Mouse (Mus musculus): ENCODE measurements around the gene Gad2. TPM values are rescaled to one million over a fixed set of nuclear protein-coding genes. Genes with fewer than 3 reads are reported as not detected.
"Not testable (repeated sequence)": the region's sequence is repeated elsewhere in the genome, so short reads cannot be mapped to it uniquely, and the experiment has no call there.

Gad2 gene
- polyA plus RNA-seq (2016; fragmentation: Nextera tagmentation; extraction: Ambion mirVana) = 0.04 and 0.29 TPM in 2 replicates

DNA sequence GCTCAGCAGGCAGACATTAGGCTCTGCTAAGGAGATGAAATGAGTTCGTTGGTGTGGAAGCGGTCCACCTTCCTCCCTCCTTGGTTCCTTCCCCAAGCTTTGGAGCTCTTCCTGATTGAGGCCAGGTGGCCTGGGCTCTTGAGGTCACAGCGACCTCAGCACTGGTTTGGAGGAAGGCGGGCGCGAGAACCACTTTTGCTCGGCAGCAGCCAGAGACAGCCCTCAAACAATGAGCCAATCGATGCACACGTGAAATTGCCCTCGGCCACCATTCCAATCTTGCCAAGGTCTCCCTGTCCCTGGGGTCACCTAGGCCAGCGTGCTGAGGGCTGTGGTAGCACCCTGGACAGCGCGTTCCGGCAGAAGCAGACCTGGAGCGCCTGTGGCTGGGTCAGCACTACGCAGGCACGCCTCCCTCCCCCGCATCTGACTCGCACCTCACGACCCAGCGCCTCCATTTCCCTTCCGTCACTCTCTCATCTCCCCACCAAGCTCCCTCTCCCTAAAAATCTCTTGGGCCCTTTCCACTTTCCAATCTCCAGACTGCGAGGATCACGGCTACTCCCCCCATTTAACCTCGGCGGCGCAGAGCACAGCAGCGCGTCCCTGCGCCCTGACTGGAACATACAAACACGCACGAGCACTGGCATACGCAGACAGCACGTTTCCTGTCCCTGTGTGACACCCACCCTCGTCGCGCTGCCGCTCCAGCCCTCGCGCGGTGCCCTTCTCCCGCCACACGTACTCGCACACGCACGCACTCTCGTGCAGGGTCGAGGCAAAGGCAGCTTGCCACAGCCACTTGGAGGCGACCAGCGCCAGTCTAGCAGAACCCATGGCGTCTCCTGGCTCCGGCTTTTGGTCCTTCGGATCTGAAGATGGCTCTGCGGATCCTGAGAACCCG lies at the start of gene Gad2:
Gene Gad2, plus strand, starts transcription at position 378 of the 904 bp plus-strand sequence.
- peak within 1 kb of the TSS; percentile 66 for H3K4me2 ChIP-seq
- H3K36me3 ChIP-seq = no peaks in the 10 kb centered on the region
- no peak within 1 kb of the TSS; the same call in 1 of the 2 replicates for H3K9ac ChIP-seq (replicated peaks)
- H3K27me3 ChIP-seq = peaks cover 92% of the 10 kb centered on the region
- peaks cover 20% of the 10 kb centered on the region; the same call in 1 of the 2 replicates for H3K4me1 ChIP-seq (replicated peaks)
- ATAC-seq (ENCODE audit: insufficient number of reproducible peaks, insufficient read depth, low FRiP score, low TSS enrichment, low read depth) = peak; percentile 89
- H3K27ac ChIP-seq = no peak within 1 kb of the TSS
- WGBS = under 1% methylated on average over 55 of the region's 55 CpGs
- peak within 1 kb of the TSS; percentile 40 for H3K4me3 ChIP-seq (replicated peaks)
- H3K9me3 ChIP-seq = no peaks in the 10 kb centered on the region

GRCm38 (mm10) chr2:22587469-22588169 lies 34.4 kb upstream of the Gad2 start:
- H3K9me3 ChIP-seq; H3K4me2 ChIP-seq; H3K27ac ChIP-seq; H3K4me1 ChIP-seq (replicated peaks); H3K36me3 ChIP-seq; H3K27me3 ChIP-seq; H3K9ac ChIP-seq (replicated peaks); H3K4me3 ChIP-seq (replicated peaks): not testable (repeated sequence)
- ATAC-seq (ENCODE audit: insufficient number of reproducible peaks, insufficient read depth, low FRiP score, low TSS enrichment, low read depth) = peak; percentile 88
- WGBS = 86% methylated on average over 14 of the region's 14 CpGs

DNA sequence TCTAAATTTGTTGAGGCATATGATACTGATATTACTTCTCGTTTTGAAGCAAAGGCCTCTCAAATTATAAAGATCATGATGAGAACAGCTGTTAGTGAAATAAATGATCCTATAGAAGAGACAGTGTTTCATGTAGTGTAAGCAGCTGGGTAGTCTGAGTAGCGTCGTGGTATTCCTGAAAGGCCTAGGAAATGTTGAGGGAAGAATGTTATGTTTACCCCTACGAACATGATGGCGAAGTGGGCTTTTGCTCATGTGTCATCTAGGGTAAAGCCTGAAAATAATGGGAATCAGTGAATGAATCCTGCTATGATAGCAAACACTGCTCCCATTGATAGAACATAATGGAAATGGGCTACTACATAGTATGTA lies 33.8 kb upstream of the Gad2 start:
- peak; percentile 40 for ATAC-seq (ENCODE audit: insufficient number of reproducible peaks, insufficient read depth, low FRiP score, low TSS enrichment, low read depth)

DNA sequence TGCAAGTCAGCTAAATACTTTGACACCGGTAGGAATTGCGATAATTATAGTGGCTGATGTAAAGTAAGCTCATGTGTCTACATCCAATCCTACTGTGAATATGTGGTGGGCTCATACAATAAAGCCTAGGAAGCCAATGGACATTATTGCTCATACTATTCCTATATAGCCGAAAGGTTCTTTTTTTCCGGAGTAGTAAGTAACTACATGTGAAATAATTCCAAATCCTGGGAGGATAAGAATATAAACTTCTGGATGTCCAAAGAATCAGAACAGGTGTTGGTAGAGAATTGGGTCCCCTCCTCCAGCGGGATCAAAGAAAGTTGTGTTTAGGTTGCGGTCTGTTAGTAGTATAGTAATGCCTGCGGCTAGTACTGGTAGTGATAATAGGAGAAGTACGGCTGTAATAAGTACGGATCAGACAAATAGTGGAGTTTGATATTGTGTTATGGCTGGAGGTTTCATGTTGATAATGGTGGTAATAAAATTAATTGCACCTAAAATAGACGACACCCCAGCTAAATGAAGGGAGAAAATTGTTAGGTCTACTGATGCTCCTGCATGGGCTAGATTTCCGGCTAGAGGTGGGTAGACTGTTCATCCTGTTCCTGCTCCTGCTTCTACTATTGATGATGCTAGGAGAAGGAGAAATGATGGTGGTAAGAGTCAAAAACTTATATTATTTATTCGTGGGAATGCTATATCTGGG lies 33.2 kb upstream of the Gad2 start:
- not testable (repeated sequence) for H3K9me3 ChIP-seq; H3K4me2 ChIP-seq; H3K27ac ChIP-seq; H3K4me1 ChIP-seq (replicated peaks); H3K36me3 ChIP-seq; H3K4me3 ChIP-seq (replicated peaks); H3K9ac ChIP-seq (replicated peaks); H3K27me3 ChIP-seq
- ATAC-seq (ENCODE audit: insufficient number of reproducible peaks, insufficient read depth, low FRiP score, low TSS enrichment, low read depth) = peak; percentile 97
- 74% methylated on average over 12 of the region's 12 CpGs for WGBS

More for the DNA sequence above, 33.8 kb upstream of the Gad2 start:
- not testable (repeated sequence) for H3K27ac ChIP-seq; H3K4me3 ChIP-seq (replicated peaks); H3K4me2 ChIP-seq; H3K36me3 ChIP-seq; H3K9ac ChIP-seq (replicated peaks); H3K4me1 ChIP-seq (replicated peaks); H3K9me3 ChIP-seq; H3K27me3 ChIP-seq
- whole genome bisulfite sequencing = 88% methylated on average over 5 of the region's 5 CpGs

DNA sequence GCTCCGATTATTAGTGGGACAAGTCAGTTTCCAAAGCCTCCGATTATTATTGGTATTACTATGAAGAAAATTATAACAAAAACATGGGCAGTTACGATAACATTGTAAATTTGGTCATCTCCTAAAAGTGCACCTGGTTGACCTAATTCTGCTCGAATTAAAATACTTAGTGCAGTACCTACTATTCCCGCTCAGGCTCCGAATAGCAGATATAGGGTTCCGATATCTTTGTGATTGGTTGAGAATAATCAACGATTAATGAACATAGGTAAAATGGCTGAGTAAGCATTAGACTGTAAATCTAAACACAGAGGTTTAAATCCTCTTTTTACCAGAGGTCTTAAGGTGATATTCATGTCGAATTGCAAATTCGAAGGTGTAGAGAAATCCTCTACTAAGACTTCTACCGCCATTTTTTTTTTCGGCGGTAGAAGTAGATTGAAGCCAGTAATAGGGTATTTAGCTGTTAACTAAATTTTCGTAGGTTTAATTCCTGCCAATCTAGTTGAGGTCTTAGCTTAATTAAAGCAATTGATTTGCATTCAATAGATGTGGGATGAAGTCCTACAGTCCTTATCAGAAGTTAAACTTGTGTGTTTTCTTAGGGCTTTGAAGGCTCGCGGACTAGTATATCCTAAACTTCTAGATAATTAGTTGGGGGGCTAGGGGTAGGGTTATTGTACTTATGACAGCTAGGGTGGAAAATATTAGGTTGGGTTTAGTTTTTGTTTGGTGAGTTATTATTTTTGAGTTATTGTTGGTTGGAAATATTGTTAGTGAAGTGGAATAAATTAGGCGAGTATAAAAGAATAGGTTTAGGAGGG lies 32.4 kb upstream of the Gad2 start:
- H3K9ac ChIP-seq (replicated peaks); H3K36me3 ChIP-seq; H3K27ac ChIP-seq; H3K4me1 ChIP-seq (replicated peaks); H3K4me3 ChIP-seq (replicated peaks); H3K4me2 ChIP-seq; H3K9me3 ChIP-seq; H3K27me3 ChIP-seq: not testable (repeated sequence)
- ATAC-seq (ENCODE audit: insufficient number of reproducible peaks, insufficient read depth, low FRiP score, low TSS enrichment, low read depth) = peak; percentile 94
- 89% methylated on average over 16 of the region's 17 CpGs for WGBS

DNA sequence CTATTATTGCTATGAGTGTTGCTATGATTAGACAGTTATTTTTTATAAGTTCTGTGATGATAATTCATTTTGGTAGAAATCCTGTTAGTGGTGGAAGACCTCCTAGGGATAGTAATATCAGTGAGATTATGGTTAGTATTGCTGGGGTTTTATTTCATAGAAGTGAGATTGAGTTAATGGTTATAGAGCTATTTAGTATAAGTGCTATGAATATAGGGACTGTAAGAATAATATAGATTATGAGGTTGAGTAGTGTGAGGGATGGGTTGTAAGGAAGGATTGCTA lies 31.9 kb upstream of the Gad2 start:
- no peak overlapping the region for H3K4me3 ChIP-seq (replicated peaks)
- no peak overlapping the region for H3K4me2 ChIP-seq
- H3K9me3 ChIP-seq = no peaks in the 10 kb centered on the region
- H3K4me1 ChIP-seq (replicated peaks) = no peaks in the 10 kb centered on the region
- no peak overlapping the region for H3K9ac ChIP-seq (replicated peaks)
- H3K27ac ChIP-seq = no peak overlapping the region
- H3K36me3 ChIP-seq = no peaks in the 10 kb centered on the region
- no peaks in the 10 kb centered on the region for H3K27me3 ChIP-seq
- no peak for ATAC-seq (ENCODE audit: insufficient number of reproducible peaks, insufficient read depth, low FRiP score, low TSS enrichment, low read depth)

- Histone ChIP-seq H3K9me3 (no peaks in the 10 kb centered on the region), H3K4me2 (no peak overlapping the region), H3K4me1 (replicated peaks) (peaks cover 11% of the 10 kb centered on the region; the same call in 1 of the 2 replicates), H3K27me3 (peaks cover 66% of the 10 kb centered on the region), H3K27ac (no peak overlapping the region), H3K9ac (replicated peaks) (no peak overlapping the region), H3K36me3 (no peaks in the 10 kb centered on the region), H3K4me3 (replicated peaks) (no peak overlapping the region)
- 3% methylated on average over 9 of the region's 9 CpGs for WGBS
- no peak for ATAC-seq (ENCODE audit: insufficient number of reproducible peaks, insufficient read depth, low FRiP score, low TSS enrichment, low read depth)
Observed at GRCm38 (mm10) chr2:22617951-22618350, 4.1 kb upstream of the Gad2 start.

- Histone ChIP-seq H3K9ac (replicated peaks) (no peak overlapping the region), H3K4me3 (replicated peaks) (no peak overlapping the region), H3K9me3 (no peaks in the 10 kb centered on the region), H3K4me1 (replicated peaks) (peaks cover 20% of the 10 kb centered on the region; the same call in 1 of the 2 replicates), H3K27me3 (peaks cover 81% of the 10 kb centered on the region), H3K27ac (no peak overlapping the region), H3K36me3 (no peaks in the 10 kb centered on the region), H3K4me2 (no peak overlapping the region)
- ATAC-seq (ENCODE audit: insufficient number of reproducible peaks, insufficient read depth, low FRiP score, low TSS enrichment, low read depth) = no peak
- WGBS = 2% methylated on average over 12 of the region's 12 CpGs
Observed at GRCm38 (mm10) chr2:22619416-22619815, 2.6 kb upstream of the Gad2 start.

DNA sequence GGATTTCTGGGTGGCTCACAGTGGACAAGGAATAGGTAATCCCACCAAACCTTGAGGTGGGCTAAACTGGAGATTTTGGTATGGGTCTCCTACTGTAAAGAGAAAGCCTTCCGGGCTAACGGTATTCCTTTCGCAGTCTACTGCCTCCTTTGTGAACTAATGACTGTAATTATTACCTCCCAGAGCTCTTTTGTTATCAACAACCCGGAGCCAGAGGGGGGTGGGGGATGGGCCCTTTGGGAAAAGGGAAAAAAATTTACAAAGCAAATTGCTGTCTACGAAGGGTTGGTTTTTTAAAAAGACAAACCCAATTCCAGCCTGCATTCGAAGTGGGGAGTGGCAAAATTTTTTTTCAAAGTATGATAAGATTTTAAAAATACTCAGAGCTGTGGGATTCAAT lies 2.0 kb upstream of the Gad2 start:
- no peak for ATAC-seq (ENCODE audit: insufficient number of reproducible peaks, insufficient read depth, low FRiP score, low TSS enrichment, low read depth)
- Histone ChIP-seq H3K4me1 (replicated peaks) (peaks cover 20% of the 10 kb centered on the region; the same call in 1 of the 2 replicates), H3K27ac (no peak overlapping the region)

DNA sequence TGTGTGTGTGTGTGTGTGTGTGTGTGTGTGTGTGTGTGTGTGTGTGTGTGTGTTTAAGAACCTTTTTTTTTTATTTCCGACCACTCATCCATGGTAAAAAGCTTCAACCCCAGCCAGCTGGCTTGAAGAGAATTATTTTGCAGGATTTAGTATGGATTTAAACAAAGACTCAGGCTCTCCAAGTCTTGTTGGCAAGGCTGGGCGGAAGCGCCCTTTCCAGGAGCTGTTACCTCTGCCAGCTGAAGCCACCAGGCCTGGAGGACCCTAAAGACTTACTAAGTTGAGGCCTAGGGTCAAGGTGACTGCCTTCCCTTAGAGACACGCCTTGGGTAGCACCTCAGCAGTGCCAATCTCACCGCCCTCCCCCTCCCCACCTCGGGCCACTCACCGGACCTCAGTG lies 1.5 kb upstream of the Gad2 start:
- Histone ChIP-seq H3K9ac (replicated peaks) (no peak overlapping the region), H3K27ac (no peak overlapping the region), H3K36me3 (no peaks in the 10 kb centered on the region), H3K4me3 (replicated peaks) (no peak overlapping the region), H3K4me2 (no peak overlapping the region), H3K9me3 (no peaks in the 10 kb centered on the region), H3K4me1 (replicated peaks) (peaks cover 20% of the 10 kb centered on the region; the same call in 1 of the 2 replicates), H3K27me3 (peaks cover 91% of the 10 kb centered on the region)
- WGBS = 4% methylated on average over 7 of the region's 7 CpGs
- no peak for ATAC-seq (ENCODE audit: insufficient number of reproducible peaks, insufficient read depth, low FRiP score, low TSS enrichment, low read depth)

More for the DNA sequence above, 2.0 kb upstream of the Gad2 start:
- 2% methylated on average over 6 of the region's 6 CpGs for WGBS
- Histone ChIP-seq H3K36me3 (no peaks in the 10 kb centered on the region), H3K27me3 (peaks cover 86% of the 10 kb centered on the region), H3K9me3 (no peaks in the 10 kb centered on the region), H3K9ac (replicated peaks) (no peak overlapping the region), H3K4me2 (no peak overlapping the region), H3K4me3 (replicated peaks) (no peak overlapping the region)
